Mouse (Mus musculus): ENCODE measurements at regions not wholly inside any gene's neighbourhood (a gene's known extent, or its start where the extent isn't known, plus 50 kb on each side); places are given as distances from the start of the nearest gene placed in this dataset.

DNA sequence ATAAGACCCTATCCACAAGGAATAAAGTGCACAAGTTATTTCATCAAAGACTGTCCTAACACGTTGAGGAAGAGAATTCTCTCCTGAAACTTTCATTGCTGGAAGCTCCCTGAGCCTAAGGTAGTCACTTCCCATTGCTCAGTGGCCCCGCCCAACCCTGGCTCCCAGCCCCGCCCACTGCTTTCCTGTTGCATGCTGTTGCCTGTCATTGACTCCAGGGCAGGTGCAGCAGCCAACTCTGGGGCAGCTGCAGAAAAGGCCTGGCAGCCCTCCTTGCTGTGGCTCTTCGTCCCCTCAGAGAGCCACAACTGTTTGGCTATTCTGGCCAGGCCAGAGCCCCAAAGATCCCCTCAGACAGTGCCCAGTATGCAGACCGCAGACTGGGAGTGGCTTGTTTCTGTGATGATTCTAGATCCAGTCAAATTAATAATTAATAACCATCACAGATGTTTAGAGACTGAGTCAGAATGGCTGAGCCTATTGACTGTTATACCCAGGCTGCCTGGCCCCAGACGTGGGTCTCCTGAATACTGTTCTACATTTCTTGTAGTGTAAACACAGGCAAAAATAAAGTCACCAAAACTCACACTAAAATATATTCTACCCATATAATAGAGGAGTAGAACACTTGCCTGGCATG is 61.8 kb upstream of the Arl4c start:
- TF ChIP-seq POLR2A (IDR thresholded peaks at IDR 0.05; ENCODE audit: insufficient read depth, low read length) = no peak
- no peak for TF ChIP-seq CTCF (IDR thresholded peaks at IDR 0.05; ENCODE audit: low read depth, low read length)

Data from ES-Bruce4 (cell line).